Mouse (Mus musculus) neural tube, embryonic 11.5 days (tissue): Measurements from ENCODE around the gene Rora. TPM values are rescaled to one million over a fixed set of nuclear protein-coding genes. Genes with fewer than 3 reads are reported as not detected.

Source experiments
- ATAC-seq: fragments of 200-750 bp; cut with Nextera tagmentation; 2 replicates; pipeline ENCODE4 v1.8.0; 2017; ENCODE audit warnings: moderate number of reproducible peaks, mild to moderate bottlenecking, moderate TSS enrichment, moderate library complexity; ENCODE audit not compliant: insufficient read depth, low FRiP score, low TSS enrichment
- DNase-seq: peaks from one replicate; pipeline ENCODE4 v3.0.0-alpha.2; 2015; ENCODE audit warnings: low spot score
- H3K27ac ChIP-seq: fragments of 300-500 bp; sonication (generic); 2 replicates; pipeline ENCODE4 v1.5.1; 2014; ENCODE audit warnings: low read depth, mild to moderate bottlenecking, low read length
- H3K27me3 ChIP-seq: fragments of 300-500 bp; sonication (generic); 2 replicates; pipeline ENCODE4 v1.6.1; 2014; ENCODE audit warnings: mild to moderate bottlenecking, low read length, mixed read lengths; ENCODE audit not compliant: control insufficient read depth, insufficient read depth
- H3K36me3 ChIP-seq: fragments of 300-500 bp; sonication (generic); 2 replicates; pipeline ENCODE4 v1.6.1; 2014; ENCODE audit warnings: mild to moderate bottlenecking, low read length, moderate library complexity, mixed read lengths; ENCODE audit not compliant: control insufficient read depth, insufficient read depth
- H3K4me1 ChIP-seq: fragments of 300-500 bp; sonication (generic); 2 replicates; pipeline ENCODE4 v1.6.1; 2014; ENCODE audit warnings: low read length, mixed read lengths; ENCODE audit not compliant: control insufficient read depth, insufficient read depth
- H3K4me2 ChIP-seq: fragments of 300-500 bp; sonication (generic); 2 replicates; pipeline ENCODE4 v1.6.1; 2014; ENCODE audit warnings: low read depth, mild to moderate bottlenecking, moderate library complexity
- H3K4me3 ChIP-seq: fragments of 300-500 bp; sonication (generic); 2 replicates; pipeline ENCODE4 v1.5.1; 2014; ENCODE audit warnings: low read depth, low read length
- H3K9ac ChIP-seq: fragments of 300-500 bp; sonication (generic); 2 replicates; pipeline ENCODE4 v1.6.1; 2014; ENCODE audit warnings: mild to moderate bottlenecking, low read length
- H3K9me3 ChIP-seq: fragments of 300-500 bp; sonication (generic); 2 replicates; pipeline ENCODE4 v1.6.1; 2016; ENCODE audit warnings: low read length; ENCODE audit not compliant: control insufficient read depth
- WGBS: fragments of 180-500 bp; shearing (Covaris S2); extraction: QIAGEN DNeasy Blood & Tissue Kit; methylation state at CpG from one replicate; pipeline ENCODE4 v1.1.7; 2014; 5-methylcytosine and 5-hydroxymethylcytosine counted together
- polyA plus RNA-seq: library from polyadenylated mRNA; unstranded; fragments of >200 nt; fragmentation: Nextera tagmentation; extraction: Ambion mirVana; gene quantifications from 2 replicates; pipeline ENCODE4 v1.2.1, GENCODE M21; 2014

The Rora gene
- polyA plus RNA-seq, 1 experiment from 2014 or later = 3.2 TPM

- Histone ChIP-seq H3K9me3 (no peaks in the 10 kb centered on the region), H3K27me3 (no peaks in the 10 kb centered on the region), H3K36me3 (no peaks in the 10 kb centered on the region), H3K9ac (no peak overlapping the region), H3K4me2 (no peak overlapping the region), H3K27ac (no peak overlapping the region), H3K4me3 (no peak overlapping the region), H3K4me1 (no peaks in the 10 kb centered on the region)
- 75% methylated on average over 4 of the region's 4 CpGs for WGBS
- no peak for DNase-seq
- ATAC-seq = no peak
Measured at GRCm38 (mm10) chr9:69390631-69391030, 737.0 kb downstream of the Rora start.

- ATAC-seq = no peak
- H3K4me2 ChIP-seq = no peak overlapping the region
- WGBS = 92% methylated on average over 5 of the region's 5 CpGs
Measured at GRCm38 (mm10) chr9:69394234-69394633, 740.6 kb downstream of the Rora start.

GRCm38 (mm10) chr9:69397432-69397759 is 743.8 kb downstream of the Rora start:
- Histone ChIP-seq H3K36me3 (no peaks in the 10 kb centered on the region), H3K27me3 (no peaks in the 10 kb centered on the region), H3K9ac (peak overlapping the region; percentile 89), H3K4me3 (peak overlapping the region; percentile 53), H3K27ac (no peak overlapping the region; the same call in 1 of the 2 replicates), H3K4me2 (peak overlapping the region; percentile 76), H3K9me3 (no peaks in the 10 kb centered on the region), H3K4me1 (peaks cover 4% of the 10 kb centered on the region; the same call in 1 of the 2 replicates)
- ATAC-seq (peak; percentile 38; the same call in 1 of the 2 replicates), DNase-seq (no peak)
- WGBS = 76% methylated on average over 2 of the region's 2 CpGs

More at GRCm38 (mm10) chr9:69394234-69394633, 740.6 kb downstream of the Rora start:
- H3K4me3 ChIP-seq = no peak overlapping the region
- no peaks in the 10 kb centered on the region for H3K27me3 ChIP-seq
- no peaks in the 10 kb centered on the region for H3K9me3 ChIP-seq
- no peak overlapping the region for H3K9ac ChIP-seq
- H3K4me1 ChIP-seq = peaks cover 4% of the 10 kb centered on the region; the same call in 1 of the 2 replicates
- no peak for DNase-seq
- H3K27ac ChIP-seq = no peak overlapping the region
- H3K36me3 ChIP-seq = no peaks in the 10 kb centered on the region

DNA sequence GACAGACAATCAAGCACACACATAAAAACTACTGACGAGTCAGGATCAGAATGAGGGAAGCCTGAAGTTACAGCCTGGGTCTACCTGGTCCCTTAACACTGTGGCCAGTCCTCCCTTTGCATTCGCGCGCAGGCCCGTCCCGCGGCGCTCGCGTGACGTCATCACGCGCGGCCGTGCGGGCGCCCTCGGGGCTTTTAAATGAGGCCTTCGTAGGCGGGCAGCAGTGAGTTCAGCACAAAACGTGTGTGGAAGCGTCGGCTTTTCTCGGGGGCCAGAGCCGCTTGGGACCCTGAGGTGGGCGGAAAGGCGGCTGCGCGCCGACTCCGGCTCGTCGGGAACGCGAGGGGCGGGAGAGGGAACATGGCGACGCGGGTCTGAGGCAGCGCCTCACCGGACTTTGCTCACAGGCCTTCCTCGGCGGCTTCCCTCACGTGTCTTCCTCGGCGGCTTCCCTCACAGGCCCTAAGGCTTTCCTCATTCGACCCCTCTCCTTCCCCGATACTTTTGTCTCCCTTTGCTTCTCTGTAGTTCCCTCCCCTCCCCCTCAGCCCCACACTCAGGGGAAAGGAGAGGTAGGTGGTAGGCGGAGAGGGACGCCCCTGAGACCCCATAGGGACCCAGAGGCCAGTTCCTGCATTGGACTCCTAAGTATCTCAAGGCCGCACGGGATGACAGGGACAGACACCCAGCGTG is 744.3 kb downstream of the Rora start, which contains the start of gene Ice2:
Gene Ice2, plus strand, starts transcription at position 147 of the 693 bp plus-strand sequence.
- no peaks in the 10 kb centered on the region for H3K9me3 ChIP-seq
- peaks cover 4% of the 10 kb centered on the region; the same call in 1 of the 2 replicates for H3K4me1 ChIP-seq
- no peaks in the 10 kb centered on the region for H3K27me3 ChIP-seq
- peak within 1 kb of the TSS; percentile 87 for H3K27ac ChIP-seq
- ATAC-seq (peak; percentile 91), DNase-seq (peak; percentile 89)
- WGBS = under 1% methylated on average over 52 of the region's 53 CpGs
- peak within 1 kb of the TSS; percentile 76 for H3K4me2 ChIP-seq
- peak within 1 kb of the TSS; percentile 53 for H3K4me3 ChIP-seq
- peak within 1 kb of the TSS; percentile 89 for H3K9ac ChIP-seq
- H3K36me3 ChIP-seq = no peaks in the 10 kb centered on the region

DNA sequence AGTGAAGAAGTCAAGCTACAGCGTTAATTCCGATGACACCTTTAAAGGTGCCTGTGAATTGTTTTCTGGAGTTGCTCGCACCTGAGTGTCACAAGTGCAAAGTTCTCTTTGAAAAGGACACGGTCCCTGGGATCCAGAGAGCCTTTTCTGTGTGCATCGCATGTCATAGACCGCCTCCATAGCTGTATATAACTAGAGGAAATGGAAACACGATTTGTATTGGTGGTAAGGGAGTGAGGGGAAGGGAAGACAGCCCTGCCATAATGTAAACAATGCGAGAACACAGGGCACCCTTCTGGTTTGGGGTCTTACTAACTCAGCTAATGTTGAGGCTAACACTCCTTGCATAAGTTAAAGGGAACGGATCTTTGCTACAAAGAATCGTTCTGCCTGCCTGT is 744.9 kb downstream of the Rora start:
- H3K9me3 ChIP-seq = no peaks in the 10 kb centered on the region
- H3K27ac ChIP-seq = 0 out of 2 replicates have a peak overlapping the region, but pooled peaks have one; percentile 87
- peak overlapping the region; percentile 53 for H3K4me3 ChIP-seq
- 18% methylated on average over 10 of the region's 10 CpGs for WGBS
- H3K36me3 ChIP-seq = no peaks in the 10 kb centered on the region
- peak overlapping the region; percentile 76 for H3K4me2 ChIP-seq
- no peaks in the 10 kb centered on the region for H3K27me3 ChIP-seq
- H3K9ac ChIP-seq = peak overlapping the region; percentile 89
- ATAC-seq (no peak), DNase-seq (no peak)
- peaks cover 4% of the 10 kb centered on the region; the same call in 1 of the 2 replicates for H3K4me1 ChIP-seq

GRCm38 (mm10) chr9:69404671-69405070 is 751.1 kb downstream of the Rora start:
- DNase-seq (no peak), ATAC-seq (no peak)
- no peaks in the 10 kb centered on the region for H3K36me3 ChIP-seq
- H3K4me3 ChIP-seq = no peak overlapping the region
- H3K4me1 ChIP-seq = no peaks in the 10 kb centered on the region
- WGBS = 88% methylated on average over 6 of the region's 6 CpGs
- H3K27ac ChIP-seq = no peak overlapping the region
- H3K4me2 ChIP-seq = no peak overlapping the region
- H3K27me3 ChIP-seq = no peaks in the 10 kb centered on the region
- H3K9ac ChIP-seq = no peak overlapping the region
- H3K9me3 ChIP-seq = no peaks in the 10 kb centered on the region

- H3K4me1 ChIP-seq = no peaks in the 10 kb centered on the region
- H3K4me3 ChIP-seq = no peak overlapping the region
- no peak overlapping the region for H3K4me2 ChIP-seq
- 100% methylated on average over 1 of the region's 1 CpGs for WGBS
- no peaks in the 10 kb centered on the region for H3K27me3 ChIP-seq
- H3K27ac ChIP-seq = no peak overlapping the region
- no peaks in the 10 kb centered on the region for H3K9me3 ChIP-seq
- DNase-seq (no peak), ATAC-seq (no peak)
- no peak overlapping the region for H3K9ac ChIP-seq
- no peaks in the 10 kb centered on the region for H3K36me3 ChIP-seq
Measured at GRCm38 (mm10) chr9:69419476-69419875, 765.9 kb downstream of the Rora start.

DNA sequence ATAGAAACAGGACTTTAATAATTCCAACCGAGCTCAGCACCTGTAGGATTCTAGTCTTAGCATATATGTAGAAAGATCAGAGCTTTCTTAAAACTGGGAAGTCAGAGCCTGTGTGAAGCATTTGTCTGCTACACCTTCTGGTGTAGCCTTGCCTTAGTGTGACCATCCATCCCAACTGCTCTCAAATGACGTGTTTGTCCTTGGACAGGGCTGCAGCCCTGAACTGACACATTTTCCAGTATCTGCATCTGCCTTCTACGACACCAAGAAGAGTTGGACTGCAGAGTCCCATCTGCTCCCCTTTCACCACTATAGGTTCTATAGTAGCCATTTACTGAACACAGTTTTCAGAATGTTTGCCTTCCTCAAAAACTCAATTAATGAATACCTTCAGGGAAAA is 776.9 kb downstream of the Rora start:
- 0 out of 2 replicates have a peak, but pooled peaks cover 2% of the 10 kb centered on the region for H3K4me1 ChIP-seq
- DNase-seq = no peak
- no peaks in the 10 kb centered on the region for H3K27me3 ChIP-seq
- no peak overlapping the region for H3K4me2 ChIP-seq
- no peak overlapping the region for H3K4me3 ChIP-seq
- H3K27ac ChIP-seq = no peak overlapping the region
- ATAC-seq = no peak
- no peaks in the 10 kb centered on the region; the same call in 1 of the 2 replicates for H3K36me3 ChIP-seq
- no peak overlapping the region for H3K9ac ChIP-seq
- WGBS = 87% methylated on average over 3 of the region's 3 CpGs
- no peaks in the 10 kb centered on the region for H3K9me3 ChIP-seq
